Mouse (Mus musculus): Measurements from ENCODE around the gene Uba3.

DNA sequence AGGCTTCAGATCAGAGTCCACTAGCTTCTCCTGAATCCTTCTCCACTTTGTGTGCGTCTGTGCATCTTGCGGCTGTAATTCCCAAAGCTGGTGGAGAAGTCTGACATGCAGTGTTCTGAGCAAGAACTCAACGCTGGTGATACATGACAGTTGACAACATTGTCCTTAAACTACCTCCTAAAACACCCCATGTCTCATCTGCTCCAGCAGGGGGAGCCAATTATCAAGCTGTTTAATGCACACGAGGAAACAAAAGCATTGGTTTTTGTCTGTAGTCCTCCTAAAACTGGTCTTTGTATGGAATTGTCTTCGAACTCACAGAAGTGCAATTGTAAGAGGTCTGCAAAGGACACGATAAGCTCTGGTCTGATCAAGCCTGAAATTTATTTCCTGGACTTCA is 45.5 kb upstream of the Uba3 start:
- TF ChIP-seq CTCF (IDR thresholded peaks at IDR 0.05; ENCODE audit: control insufficient read depth, insufficient read depth, insufficient read length) = no peak
- TF ChIP-seq USF1 (IDR thresholded peaks at IDR 0.05; ENCODE audit: low read depth) = no peak
- TF ChIP-seq MYOD1 (IDR thresholded peaks at IDR 0.05; ENCODE audit: control insufficient read depth, insufficient read length, low read depth) = no peak
- no peak for TF ChIP-seq CEBPB (IDR thresholded peaks at IDR 0.05; ENCODE audit: low read depth)
- TF ChIP-seq FOSL1 (IDR thresholded peaks at IDR 0.05; ENCODE audit: insufficient read depth, low read length, poor library complexity, severe bottlenecking) = no peak

Measured in C2C12 (cell line).